Mouse (Mus musculus) adrenal gland, postnatal 25 days (tissue): ENCODE measurements at regions not wholly inside any gene's neighbourhood (a gene's known extent, or its start where the extent isn't known, plus 50 kb on each side); places are given as distances from the start of the nearest gene placed in this dataset.
A peak's percentile ranks its signal among the peaks of the same experiment; 100 is the strongest.
"Not testable (repeated sequence)": the region's sequence is repeated elsewhere in the genome, so short reads cannot be mapped to it uniquely, and the experiment has no call there.

Source experiments
- DNase-seq: peaks from one replicate; pipeline ENCODE4 v3.0.0; 2021; ENCODE audit warnings: mixed read lengths

- DNase-seq, result no peak
Measured at GRCm38 (mm10) chr17:29430401-29430800, 60.2 kb upstream of the Pim1 start.

- DNase-seq, result no peak
Measured at GRCm38 (mm10) chr17:29430806-29431205, 59.7 kb upstream of the Pim1 start.

DNA sequence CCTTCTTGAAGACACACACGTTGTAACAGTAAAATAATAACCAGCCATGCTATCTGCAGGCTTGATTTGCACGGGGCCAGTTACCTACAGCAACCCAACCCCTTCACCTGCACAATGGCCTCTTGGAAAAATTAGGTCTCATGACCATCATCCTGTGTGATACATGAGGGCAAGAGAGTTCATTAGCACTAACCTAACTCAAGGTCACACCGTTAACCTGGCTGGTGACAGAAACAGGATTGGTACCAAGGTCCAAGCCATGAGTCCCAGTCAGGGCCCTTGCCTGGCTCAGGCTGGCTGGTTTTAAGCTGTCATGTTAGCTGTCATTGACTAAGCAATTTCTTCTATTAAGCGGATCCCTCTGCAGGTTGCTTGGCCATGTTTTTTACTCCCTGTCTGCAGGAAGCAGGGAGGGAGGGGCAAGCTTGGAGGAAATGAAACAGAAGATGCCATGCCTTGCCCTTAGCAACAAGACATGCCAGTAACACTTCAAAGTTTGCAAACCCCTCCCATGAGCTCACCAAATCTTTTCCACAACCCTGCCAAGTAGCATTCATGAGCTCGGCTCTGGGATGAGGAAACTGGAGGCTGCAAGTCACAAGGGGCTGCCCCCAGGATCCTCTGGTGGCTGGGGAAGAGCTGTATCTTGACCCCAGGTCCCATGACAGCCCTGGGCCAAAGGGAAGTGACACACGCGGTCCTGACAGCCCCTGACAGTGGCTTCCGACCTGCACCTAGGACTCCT lies 58.8 kb upstream of the Pim1 start:
- DNase-seq, result no peak

- DNase-seq, result no peak
Measured at GRCm38 (mm10) chr17:29432666-29433065, 57.9 kb upstream of the Pim1 start.

DNA sequence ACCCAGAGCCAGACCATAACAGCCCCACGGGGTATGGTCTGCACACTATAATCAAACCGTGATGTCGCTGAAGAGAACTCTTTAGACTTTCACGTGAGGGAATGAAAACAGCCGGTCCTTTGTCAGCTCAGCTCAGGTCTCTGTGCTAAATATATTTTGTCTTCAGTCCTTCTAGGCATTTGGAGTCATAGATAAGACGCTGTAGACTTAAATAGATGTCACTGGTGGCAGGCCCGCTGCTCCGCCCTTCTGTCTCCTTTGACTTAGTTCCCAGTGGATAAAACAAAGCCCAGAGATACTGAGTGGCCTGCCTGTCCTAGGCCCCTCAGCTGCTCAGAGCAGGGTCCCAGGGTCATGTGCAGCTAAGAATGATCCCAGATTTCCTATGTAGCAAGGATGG lies 57.2 kb upstream of the Pim1 start:
- DNase-seq, result no peak

DNA sequence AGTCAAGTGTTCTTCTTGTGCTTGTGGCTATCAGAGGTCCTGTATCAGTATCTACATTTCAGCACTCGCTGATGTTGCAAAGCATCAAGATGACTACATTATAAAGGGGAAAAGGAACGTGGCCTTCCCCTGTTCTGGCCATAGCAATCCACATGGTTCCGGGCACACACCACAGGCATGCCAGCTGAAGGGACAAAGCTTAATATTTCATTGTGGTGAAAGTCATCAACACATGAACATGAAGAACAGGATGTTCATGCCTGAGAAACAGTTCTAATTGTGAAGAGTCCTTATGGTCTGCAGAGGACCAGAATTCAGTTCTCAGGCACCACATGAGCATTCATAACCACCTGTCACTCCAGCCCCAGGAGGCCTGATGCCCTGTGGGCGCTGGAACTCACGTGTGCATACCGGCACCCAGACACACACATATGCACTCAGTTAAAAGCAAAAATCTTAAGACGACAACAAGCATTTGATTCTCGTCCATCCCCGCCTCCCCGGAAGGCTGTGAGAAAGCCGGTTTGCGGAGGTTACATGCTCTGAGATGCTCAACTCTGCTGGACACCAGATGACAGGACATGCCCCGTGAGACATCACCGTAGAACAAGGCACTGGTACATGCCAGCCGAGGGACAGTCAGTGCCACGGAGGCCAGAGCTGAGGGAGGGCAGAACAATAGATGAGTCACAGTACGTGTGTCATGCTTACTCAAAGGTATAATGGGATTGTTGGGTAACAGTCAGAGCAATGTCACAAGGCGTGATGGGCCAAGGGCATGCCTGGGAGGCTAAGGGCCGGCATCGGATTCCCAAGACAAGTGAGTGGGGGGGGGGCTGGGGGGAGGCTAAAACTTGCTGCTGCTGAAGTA lies 56.2 kb upstream of the Pim1 start:
- peak; percentile 42 for DNase-seq

DNA sequence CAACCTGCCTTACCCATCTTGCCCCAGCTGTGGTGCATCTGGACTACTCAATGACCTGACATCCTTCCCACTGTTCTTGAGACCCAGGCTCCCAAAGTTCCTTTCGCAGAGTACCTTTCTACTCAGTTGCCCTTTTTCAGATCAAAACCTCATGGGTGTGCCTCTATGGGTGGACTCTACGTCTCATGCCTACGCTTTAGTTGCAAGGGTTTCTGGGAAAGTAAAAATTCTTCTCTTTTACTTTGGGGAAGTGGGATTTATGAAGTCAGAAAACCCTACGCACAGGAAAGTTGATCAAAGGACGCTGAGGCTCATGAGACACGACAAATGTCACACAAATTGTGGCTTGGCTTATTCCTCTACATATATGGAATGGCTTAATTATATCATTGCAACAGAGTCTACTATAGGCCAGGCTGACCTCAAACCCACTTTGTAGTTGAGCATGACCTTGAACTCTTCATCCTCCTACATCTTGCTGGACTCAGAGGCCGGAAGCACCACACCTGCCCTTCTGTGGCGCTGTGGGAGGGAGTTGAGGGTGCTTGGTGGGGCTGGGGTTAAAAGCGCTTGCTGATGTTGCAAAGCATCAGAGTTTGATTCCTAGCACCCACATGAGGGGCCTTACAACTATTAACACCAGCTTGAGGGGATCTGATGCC lies 55.1 kb upstream of the Pim1 start:
- no peak for DNase-seq

DNA sequence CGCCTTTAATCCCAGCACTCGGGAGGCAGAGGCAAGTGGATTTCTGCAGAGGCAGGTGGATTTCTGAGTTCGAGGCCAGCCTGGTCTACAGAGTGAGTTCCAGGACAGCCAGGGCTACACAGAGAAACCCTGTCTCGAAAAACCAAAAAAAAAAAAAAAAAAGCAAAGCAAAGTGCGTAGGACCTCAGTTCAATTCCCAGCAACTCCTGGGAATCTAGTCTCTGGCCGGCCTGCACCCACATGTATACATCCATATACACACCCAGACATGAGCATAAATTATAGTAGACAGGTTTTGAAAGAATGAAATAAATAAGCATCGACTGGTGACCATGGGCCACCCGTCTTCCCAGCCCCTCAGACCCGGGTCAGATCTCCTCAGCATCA lies 54.1 kb upstream of the Pim1 start:
- not testable (repeated sequence) for DNase-seq

- peak; percentile 85 for DNase-seq
Measured at GRCm38 (mm10) chr17:29436871-29437534, 53.5 kb upstream of the Pim1 start.

GRCm38 (mm10) chr17:29437535-29438324 lies 52.8 kb upstream of the Pim1 start:
- DNase-seq, result no peak

DNA sequence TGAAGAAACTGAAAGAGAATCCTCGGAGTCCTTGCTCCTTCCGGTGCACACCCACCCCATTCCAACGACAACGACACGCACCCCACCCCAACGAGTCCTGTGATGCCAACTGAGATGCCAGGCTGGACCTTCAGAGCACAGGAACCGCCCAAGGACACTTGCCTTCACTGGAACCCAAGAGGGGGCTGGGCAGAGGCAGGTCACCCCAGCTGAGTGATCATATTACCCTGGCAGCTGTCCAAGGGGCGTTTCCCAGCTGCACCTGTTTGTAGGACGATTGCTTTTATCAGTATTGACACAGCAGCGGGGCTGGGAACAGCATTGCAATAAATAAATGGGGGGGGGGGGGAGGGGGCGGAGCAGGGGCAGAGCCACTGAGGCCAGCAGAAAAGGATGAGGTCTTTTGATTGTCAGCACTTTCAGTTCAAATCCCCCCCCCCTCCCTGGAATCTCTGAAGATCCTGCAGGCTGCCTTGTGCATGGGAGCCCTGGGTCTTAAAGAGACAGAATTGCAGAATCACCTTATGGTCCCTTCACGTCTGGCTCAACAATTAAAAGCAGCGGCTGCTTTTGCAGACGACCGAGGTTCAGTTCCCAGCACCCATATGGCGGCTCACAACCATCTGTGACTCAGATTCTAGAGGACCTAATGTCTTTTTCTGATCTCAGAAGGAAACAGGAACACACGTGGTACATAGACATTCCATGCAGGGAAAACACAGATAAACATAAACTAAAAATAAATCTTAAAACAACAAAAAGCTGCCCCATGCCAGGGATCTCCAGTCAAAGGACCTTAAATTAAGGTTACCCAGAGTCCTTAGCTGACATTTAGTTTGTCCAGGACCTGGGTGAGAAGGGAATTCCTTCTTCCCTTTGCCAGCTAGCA lies 52.0 kb upstream of the Pim1 start:
- DNase-seq, result peak; percentile 71

GRCm38 (mm10) chr17:29439992-29440391 lies 50.6 kb upstream of the Pim1 start:
- peak; percentile 51 for DNase-seq

- no peak for DNase-seq
Measured at GRCm38 (mm10) chr17:29440490-29440889, 50.1 kb upstream of the Pim1 start.
